In the genomic region with DNA sequence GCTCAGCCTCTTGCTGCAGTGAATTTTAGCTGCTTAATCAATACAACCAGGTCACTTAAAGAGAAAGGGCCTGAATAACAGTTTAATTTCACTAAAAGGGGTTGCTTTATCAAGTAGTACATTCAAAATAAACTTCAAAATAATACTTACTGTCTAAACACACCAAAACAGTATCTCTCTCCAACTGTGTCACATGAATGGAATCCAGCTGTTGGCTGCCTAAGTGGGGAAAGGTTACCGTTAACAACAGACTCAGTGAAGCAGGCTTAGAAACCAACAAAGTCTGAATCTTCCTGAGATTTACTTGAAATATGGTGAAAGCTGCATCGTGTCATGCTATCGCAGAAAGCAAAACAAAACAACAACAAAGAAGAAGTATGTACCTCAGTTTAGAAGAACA, we compare ENCODE assay signal across 21 mouse cellular contexts. TPM values are rescaled to one million over a fixed set of nuclear protein-coding genes. Genes with fewer than 3 reads are reported as not detected.
A peak's percentile ranks its signal among the peaks of the same experiment; 100 is the strongest.
DNase-seq lines count a peak whose midpoint lies in the region; ATAC-seq and TF ChIP-seq lines count a peak whose summit lies in the region.
"Had no signal": no experiment of that assay in that cellular context is flagged by ENCODE, and none has a peak within 500 bp of the region (broad histone marks: within the 10 kb centered on the region; RNA-seq: fewer than 3 reads in every experiment).

No protein-coding gene starts in this region.

- peak overlapping the region; percentile 33; the same call in 1 of the 2 replicates for H3K27ac ChIP-seq in kidney, embryonic 14.5 days (ENCODE audit: low read depth, low read length)
- peak overlapping the region; percentile 57 for H3K27ac ChIP-seq in lung, embryonic 15.5 days
- H3K27ac ChIP-seq in forebrain, embryonic 12.5 days, result no peak overlapping the region
- H3K27ac ChIP-seq: forebrain, embryonic 15.5 days; heart, adult 2 months; hindbrain, embryonic 12.5 days; midbrain, embryonic 13.5 days had no signal

- no peak for TF ChIP-seq POLR2A in lung, adult 2 months (IDR thresholded peaks at IDR 0.05; ENCODE audit: borderline replicate concordance, extremely low read depth, low read depth, low read length)

- no peak overlapping the region for H3K4me3 ChIP-seq in kidney, embryonic 14.5 days (ENCODE audit: low read length)
- no peak overlapping the region for H3K4me3 ChIP-seq in lung, embryonic 15.5 days
- no peak overlapping the region for H3K4me3 ChIP-seq in lung, adult 2 months (replicated peaks; ENCODE audit: extremely low read depth, low read depth, low read length)
- no peak overlapping the region for H3K4me3 ChIP-seq in forebrain, embryonic 12.5 days (replicated peaks)
- H3K4me3 ChIP-seq: erythroblast, embryonic 14.5 days; forebrain, embryonic 15.5 days; heart, adult 2 months; hindbrain, embryonic 12.5 days; midbrain, embryonic 13.5 days had no signal

- H3K36me3 ChIP-seq in kidney, embryonic 14.5 days (ENCODE audit: control insufficient read depth, insufficient read depth, low read length), result peaks cover 61% of the 10 kb centered on the region
- peaks cover 43% of the 10 kb centered on the region for H3K36me3 ChIP-seq in lung, embryonic 15.5 days
- peaks cover 44% of the 10 kb centered on the region for H3K36me3 ChIP-seq in forebrain, embryonic 12.5 days (replicated peaks)

- H3K4me1 ChIP-seq in kidney, embryonic 14.5 days (ENCODE audit: control insufficient read depth, insufficient read depth, low read length), result 0 out of 2 replicates have a peak, but pooled peaks cover 7% of the 10 kb centered on the region
- H3K4me1 ChIP-seq in lung, embryonic 15.5 days, result peaks cover 27% of the 10 kb centered on the region
- H3K4me1 ChIP-seq in lung, adult 2 months (ENCODE audit: control insufficient read depth, insufficient read depth, low read length), result peaks cover 10% of the 10 kb centered on the region
- H3K4me1 ChIP-seq in forebrain, embryonic 12.5 days, result peaks cover 16% of the 10 kb centered on the region
- H3K4me1 ChIP-seq: hindbrain, embryonic 12.5 days had no signal

- no peak for ATAC-seq in kidney, embryonic 14.5 days (ENCODE audit: low FRiP score, low TSS enrichment)
- ATAC-seq in lung, embryonic 15.5 days (ENCODE audit: borderline replicate concordance, extremely low read depth, low FRiP score, low TSS enrichment), result no peak
- ATAC-seq in forebrain, embryonic 12.5 days (ENCODE audit: low FRiP score), result no peak
- ATAC-seq: CD4-positive, CD25-positive, alpha-beta regulatory T cell, adult 4 months; forebrain, embryonic 15.5 days; intestine, embryonic 16.5 days; midbrain, embryonic 13.5 days had no signal

- no peaks in the 10 kb centered on the region for H3K9me3 ChIP-seq in kidney, embryonic 14.5 days (ENCODE audit: control insufficient read depth, low read length)
- no peaks in the 10 kb centered on the region for H3K9me3 ChIP-seq in lung, embryonic 15.5 days
- no peaks in the 10 kb centered on the region for H3K9me3 ChIP-seq in forebrain, embryonic 12.5 days
- H3K9me3 ChIP-seq: forebrain, embryonic 15.5 days; G1E; hindbrain, embryonic 12.5 days; midbrain, embryonic 13.5 days had no signal

- H3K27me3 ChIP-seq in kidney, embryonic 14.5 days (ENCODE audit: control insufficient read depth, insufficient read depth, low read length), result no peaks in the 10 kb centered on the region
- no peaks in the 10 kb centered on the region for H3K27me3 ChIP-seq in lung, embryonic 15.5 days
- no peaks in the 10 kb centered on the region for H3K27me3 ChIP-seq in forebrain, embryonic 12.5 days
- H3K27me3 ChIP-seq: forebrain, embryonic 15.5 days; hindbrain, embryonic 12.5 days; midbrain, embryonic 13.5 days had no signal

- no peak for TF ChIP-seq CTCF in lung, adult 2 months (IDR thresholded peaks at IDR 0.05; ENCODE audit: insufficient read depth, low read length)

- WGBS in kidney, embryonic 14.5 days, result 74% methylated on average over 3 of the region's 3 CpGs
- WGBS in lung, embryonic 15.5 days, result 53% methylated on average over 3 of the region's 3 CpGs
- 57% methylated on average over 3 of the region's 3 CpGs for WGBS in lung, adult 2 months
- WGBS in forebrain, embryonic 12.5 days, result 59% methylated on average over 3 of the region's 3 CpGs

- no peak overlapping the region for H3K9ac ChIP-seq in kidney, embryonic 14.5 days (ENCODE audit: low read depth, low read length)
- H3K9ac ChIP-seq in lung, embryonic 15.5 days, result no peak overlapping the region
- H3K9ac ChIP-seq in forebrain, embryonic 12.5 days, result no peak overlapping the region
- H3K9ac ChIP-seq: forebrain, embryonic 15.5 days; hindbrain, embryonic 12.5 days; midbrain, embryonic 13.5 days had no signal

- H3K4me2 ChIP-seq in kidney, embryonic 14.5 days (replicated peaks; ENCODE audit: low read depth, low read length), result no peak overlapping the region
- H3K4me2 ChIP-seq in lung, embryonic 15.5 days, result no peak overlapping the region
- no peak overlapping the region for H3K4me2 ChIP-seq in forebrain, embryonic 12.5 days
- H3K4me2 ChIP-seq: forebrain, embryonic 15.5 days; hindbrain, embryonic 12.5 days; liver, embryonic 11.5 days; midbrain, embryonic 13.5 days had no signal

- peak; percentile 25 for DNase-seq in gastrocnemius, adult 18-20 months (ENCODE audit: low spot score)
- no peak for DNase-seq in gastrocnemius, postnatal 10 days
- DNase-seq in kidney, postnatal 4 days, result no peak
- no peak for DNase-seq in lung, adult 2 months
- DNase-seq in lung, postnatal 14 days, result peak; percentile 14
- DNase-seq: adrenal gland, adult 8-10 months; left cerebral cortex, postnatal 4 days; right cerebral cortex, postnatal 25 days; thymus, postnatal 25 days had no signal

RNA-seq across cellular contexts. Expression of a gene that starts 21.9 kb away (rescaled TPM):
- 1 to 10 TPM; 1.0 to 1.6 TPM for total RNA-seq in gastrocnemius, adult 18-20 months (2021)
- 1 to 10 TPM; 1.4 to 2.1 TPM for total RNA-seq in gastrocnemius, postnatal 10 days (2021)
- polyA plus RNA-seq in kidney, embryonic 14.5 days (2014; fragmentation: Nextera tagmentation; extraction: Ambion mirVana), result 11.6 and 20.7 TPM in 2 replicates
- polyA plus RNA-seq in lung, embryonic 15.5 days (2015; fragmentation: Nextera tagmentation; extraction: Ambion mirVana), result 1.4 and 1.6 TPM in 2 replicates
- polyA plus RNA-seq in lung, adult 2 months (2012; rRNA removed), result 1.3 and 1.8 TPM in 2 replicates
- 0.47 and 0.93 TPM in 2 replicates for polyA plus RNA-seq in forebrain, embryonic 12.5 days (2016; fragmentation: Nextera tagmentation; extraction: Ambion mirVana)
- total RNA-seq: G1E had no signal
- polyA plus RNA-seq: CD4-positive, CD25-positive, alpha-beta regulatory T cell, adult 4 months; G1E had no signal

Comparison
In these comparisons a context has a peak if more than half of its experiments do, and no peak if none do; other contexts are left out.
1. DNase-seq: peak in gastrocnemius, adult 18-20 months (single experiment) and lung, postnatal 14 days (single experiment); none in gastrocnemius, postnatal 10 days (single experiment), kidney, postnatal 4 days (0 of 2) and lung, adult 2 months (single experiment).